Mouse (Mus musculus) heart, postnatal 0 days (tissue): ENCODE results near the gene Ssrp1. TPM values are rescaled to one million over a fixed set of nuclear protein-coding genes. Genes with fewer than 3 reads are reported as not detected.
A peak's percentile ranks its signal among the peaks of the same experiment; 100 is the strongest.

Source experiments
- ATAC-seq: fragments of 200-750 bp; cut with Nextera tagmentation; 2 replicates; pipeline ENCODE4 v1.8.0; 2017; ENCODE audit warnings: low read depth, moderate number of reproducible peaks, moderate library complexity; ENCODE audit not compliant: insufficient read depth
- DNase-seq: peaks from one replicate; pipeline ENCODE4 v3.0.0-alpha.2; 2016; ENCODE audit warnings: low spot score
- H3K27ac ChIP-seq: fragments of 300-500 bp; sonication (generic); 2 replicates; pipeline ENCODE4 v1.5.1; 2014; ENCODE audit warnings: low read depth, mild to moderate bottlenecking
- H3K27me3 ChIP-seq: fragments of 300-500 bp; sonication (generic); 2 replicates; pipeline ENCODE4 v1.6.1; 2014; ENCODE audit warnings: low read length, mixed read lengths; ENCODE audit not compliant: control insufficient read depth, insufficient read depth
- H3K36me3 ChIP-seq: fragments of 300-500 bp; sonication (generic); replicated peaks from 2 replicates; pipeline ENCODE4 v1.6.1; 2014; ENCODE audit warnings: low read length, mixed read lengths; ENCODE audit not compliant: control insufficient read depth, insufficient read depth
- H3K4me1 ChIP-seq: fragments of 300-500 bp; sonication (generic); 2 replicates; pipeline ENCODE4 v1.6.1; 2014; ENCODE audit warnings: antibody characterized with exemption; ENCODE audit not compliant: control insufficient read depth, insufficient read depth
- H3K4me2 ChIP-seq: fragments of 300-500 bp; sonication (generic); 2 replicates; pipeline ENCODE4 v1.6.1; 2014; ENCODE audit warnings: low read depth, mild to moderate bottlenecking, low read length, moderate library complexity
- H3K4me3 ChIP-seq: fragments of 300-500 bp; sonication (generic); 2 replicates; pipeline ENCODE4 v1.5.1; 2014; ENCODE audit warnings: low read depth, low read length
- H3K9ac ChIP-seq: fragments of 300-500 bp; sonication (generic); replicated peaks from 2 replicates; pipeline ENCODE4 v1.6.1; 2014; ENCODE audit warnings: low read depth, low read length, mixed read lengths
- H3K9me3 ChIP-seq: fragments of 300-500 bp; sonication (generic); replicated peaks from 2 replicates; pipeline ENCODE4 v1.6.1; 2016; ENCODE audit warnings: low read length; ENCODE audit not compliant: control insufficient read depth
- CTCF ChIP-seq: IDR thresholded peaks from 2 replicates; pipeline ENCODE4 v1.5.1; 2016; ENCODE audit warnings: antibody characterized with exemption, control low read depth, low read depth
- EP300 ChIP-seq: IDR thresholded peaks from 2 replicates; pipeline ENCODE4 v1.6.1; 2016; ENCODE audit warnings: antibody characterized with exemption, low read depth
- WGBS: fragments of 180-500 bp; shearing (Covaris S2); extraction: QIAGEN DNeasy Blood & Tissue Kit; methylation state at CpG from one replicate; pipeline ENCODE4 v1.1.7; 2014; 5-methylcytosine and 5-hydroxymethylcytosine counted together
- polyA plus RNA-seq: library from polyadenylated mRNA; unstranded; fragments of >200 nt; fragmentation: Nextera tagmentation; extraction: Ambion mirVana; gene quantifications from 2 replicates; pipeline ENCODE4 v1.2.1, GENCODE M21; 2015
- total RNA-seq: library from RNA; depleted of rRNA; stranded (reverse); fragments of >200 nt; gene quantifications from 2 replicates; pipeline ENCODE4 v1.2.3, GENCODE M21; 2014; ENCODE audit warnings: low replicate concordance

The Ssrp1 gene
- total and polyA plus RNA-seq, 2 experiments from 2014 or later = 63.7 to 106 TPM

DNA sequence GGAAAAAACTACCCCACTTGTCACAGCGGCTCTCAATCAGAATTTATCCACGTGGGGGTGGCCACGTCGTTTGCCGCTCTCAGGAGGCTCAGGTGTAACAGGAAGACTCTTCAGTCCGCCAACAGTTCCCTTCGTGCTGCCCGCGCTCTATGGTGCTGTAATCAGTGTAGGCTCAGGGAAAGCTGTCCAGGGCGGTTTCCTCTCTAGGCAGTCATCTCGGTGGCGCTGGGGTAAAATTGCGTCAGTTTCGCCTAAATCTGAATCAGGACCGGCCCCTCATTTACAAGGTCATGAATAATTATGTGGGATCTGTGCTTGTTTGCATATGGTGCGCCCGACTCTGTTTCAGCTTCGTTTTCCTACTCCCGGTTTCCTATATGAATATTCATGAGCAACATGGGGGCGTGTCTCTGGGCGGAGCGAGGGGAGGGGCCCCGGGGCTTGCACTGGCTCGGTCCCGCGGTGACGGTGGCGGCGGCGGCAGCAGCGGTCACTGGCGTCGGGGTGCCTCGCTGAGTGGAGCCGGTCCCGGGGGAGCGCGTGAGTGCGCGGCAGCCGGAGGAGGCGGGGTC is 10.6 kb downstream of the Ssrp1 start, which contains the start of gene Tnks1bp1:
Gene Tnks1bp1, plus strand, starts transcription at position 427 of the 572 bp plus-strand sequence.
- DNase-seq (peak; percentile 90), ATAC-seq (peak; percentile 86)
- Histone ChIP-seq H3K4me2 (peak within 1 kb of the TSS; percentile 96), H3K27ac (peak within 1 kb of the TSS; percentile 82), H3K9me3 (no peaks in the 10 kb centered on the region), H3K27me3 (no peaks in the 10 kb centered on the region), H3K4me3 (peak within 1 kb of the TSS; percentile 81), H3K9ac (peak within 1 kb of the TSS; percentile 78), H3K36me3 (peaks cover 52% of the 10 kb centered on the region), H3K4me1 (peaks cover 5% of the 10 kb centered on the region; the same call in 1 of the 2 replicates)
- under 1% methylated on average over 42 of the region's 42 CpGs for WGBS
- no peak for TF ChIP-seq CTCF
- no peak for TF ChIP-seq EP300

GRCm38 (mm10) chr2:85048168-85048751 is 11.2 kb downstream of the Ssrp1 start:
- Histone ChIP-seq H3K9ac (peak overlapping the region; percentile 78), H3K27ac (peak overlapping the region; percentile 82), H3K9me3 (no peaks in the 10 kb centered on the region), H3K4me3 (peak overlapping the region; percentile 81), H3K36me3 (peaks cover 46% of the 10 kb centered on the region), H3K27me3 (no peaks in the 10 kb centered on the region), H3K4me1 (peaks cover 5% of the 10 kb centered on the region; the same call in 1 of the 2 replicates), H3K4me2 (peak overlapping the region; percentile 96)
- ATAC-seq (peak; percentile 51), DNase-seq (peak; percentile 73)
- under 1% methylated on average over 20 of the region's 44 CpGs for WGBS
- TF ChIP-seq EP300 = no peak
- TF ChIP-seq CTCF = no peak

DNA sequence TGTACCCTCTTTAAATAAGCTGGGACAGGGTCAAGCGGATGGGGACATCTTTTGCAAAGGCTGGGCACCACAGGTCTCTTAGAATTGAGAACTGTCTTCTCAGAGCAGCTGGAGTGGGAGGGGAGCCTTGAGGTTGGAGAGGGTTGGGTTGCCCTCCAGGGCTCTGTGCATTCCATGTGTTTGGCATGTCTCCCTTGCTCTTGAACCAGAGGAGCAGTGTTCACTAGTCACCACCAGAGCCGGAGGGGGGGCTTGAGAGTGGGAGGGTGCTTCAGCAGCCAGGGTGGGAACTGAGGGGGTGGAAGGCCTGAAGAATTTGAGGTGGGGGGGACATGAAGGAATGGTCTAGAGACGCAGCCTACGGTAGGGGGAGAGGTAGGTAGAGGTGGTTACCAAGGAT is 12.2 kb downstream of the Ssrp1 start:
- Histone ChIP-seq H3K9me3 (no peaks in the 10 kb centered on the region), H3K9ac (peak overlapping the region; percentile 78; the same call in 1 of the 2 replicates), H3K4me2 (peak overlapping the region; percentile 96), H3K4me3 (peak overlapping the region; percentile 81), H3K4me1 (peaks cover 5% of the 10 kb centered on the region; the same call in 1 of the 2 replicates), H3K36me3 (peaks cover 36% of the 10 kb centered on the region), H3K27ac (peak overlapping the region; percentile 82; the same call in 1 of the 2 replicates), H3K27me3 (no peaks in the 10 kb centered on the region)
- WGBS = 59% methylated on average over 4 of the region's 4 CpGs
- DNase-seq = peak; percentile 17
- ATAC-seq = no peak
- TF ChIP-seq EP300 (no peak), CTCF (no peak)

- Histone ChIP-seq H3K9ac (peak overlapping the region; percentile 28), H3K4me1 (peaks cover 5% of the 10 kb centered on the region; the same call in 1 of the 2 replicates), H3K36me3 (peaks cover 36% of the 10 kb centered on the region), H3K4me3 (peak overlapping the region; percentile 50), H3K27me3 (no peaks in the 10 kb centered on the region), H3K27ac (peak overlapping the region; percentile 82), H3K4me2 (peak overlapping the region; percentile 96), H3K9me3 (no peaks in the 10 kb centered on the region)
- TF ChIP-seq EP300 = no peak
- ATAC-seq (peak; percentile 21), DNase-seq (peak; percentile 77)
- WGBS = 30% methylated on average over 10 of the region's 10 CpGs
Observed at GRCm38 (mm10) chr2:85050001-85050634, 13.1 kb downstream of the Ssrp1 start.

- Histone ChIP-seq H3K27me3 (no peaks in the 10 kb centered on the region), H3K36me3 (peaks cover 34% of the 10 kb centered on the region), H3K4me3 (peak overlapping the region; percentile 50), H3K9ac (peak overlapping the region; percentile 28), H3K27ac (peak overlapping the region; percentile 82), H3K4me2 (peak overlapping the region; percentile 96), H3K9me3 (no peaks in the 10 kb centered on the region), H3K4me1 (peaks cover 5% of the 10 kb centered on the region; the same call in 1 of the 2 replicates)
- DNase-seq (peak; percentile 32), ATAC-seq (no peak)
- TF ChIP-seq EP300 = no peak
- no peak for TF ChIP-seq CTCF
- 34% methylated on average over 9 of the region's 9 CpGs for WGBS
Observed at GRCm38 (mm10) chr2:85050746-85051145, 13.7 kb downstream of the Ssrp1 start.
